Comparison of ENCODE assay signal across 17 mouse cellular contexts in genomic region chr19:9952390-9952789, GRCm38 (mm10). TPM values are rescaled to one million over a fixed set of nuclear protein-coding genes. Genes with fewer than 3 reads are reported as not detected.
DNase-seq lines count a peak whose midpoint lies in the region; ATAC-seq and TF ChIP-seq lines count a peak whose summit lies in the region.
"Had no signal": no experiment of that assay in that cellular context is flagged by ENCODE, and none has a peak within 500 bp of the region (broad histone marks: within the 10 kb centered on the region; RNA-seq: fewer than 3 reads in every experiment).

No protein-coding gene starts in this region.

- H3K4me1 ChIP-seq in forebrain, embryonic 14.5 days (ENCODE audit: control insufficient read depth, insufficient read depth, low read length) = peaks cover 4% of the 10 kb centered on the region; the same call in 1 of the 2 replicates

- H3K4me2 ChIP-seq in forebrain, embryonic 14.5 days (ENCODE audit: low read length) = no peak overlapping the region
- H3K4me2 ChIP-seq: liver, embryonic 15.5 days; neural tube, embryonic 15.5 days had no signal

- H3K27ac ChIP-seq in layer of hippocampus, adult 2 months = peak overlapping the region; percentile 57; the same call in 1 of the 2 replicates
- no peak overlapping the region for H3K27ac ChIP-seq in forebrain, embryonic 14.5 days (ENCODE audit: low read depth, low read length)
- H3K27ac ChIP-seq: liver, embryonic 15.5 days; neural tube, embryonic 15.5 days had no signal

- no peaks in the 10 kb centered on the region for H3K36me3 ChIP-seq in forebrain, embryonic 14.5 days (ENCODE audit: control insufficient read depth, insufficient read depth, low read length)
- H3K36me3 ChIP-seq: liver, embryonic 15.5 days; neural tube, embryonic 15.5 days had no signal

- ATAC-seq in granulocyte monocyte progenitor cell, adult 5-6 weeks (replicated peaks; ENCODE audit: poor library complexity, severe bottlenecking) = peak; percentile 58
- peak; percentile 18; the same call in 1 of the 2 replicates for ATAC-seq in neutrophil, adult 5-6 weeks (ENCODE audit: extremely low read depth, insufficient number of reproducible peaks, low FRiP score, poor library complexity, severe bottlenecking)
- no peak for ATAC-seq in forebrain, embryonic 14.5 days

- no peak overlapping the region for H3K4me3 ChIP-seq in layer of hippocampus, adult 2 months
- no peak overlapping the region for H3K4me3 ChIP-seq in forebrain, embryonic 14.5 days (ENCODE audit: low read depth, low read length)
- H3K4me3 ChIP-seq: liver, embryonic 15.5 days; neural tube, embryonic 15.5 days had no signal

- 76% methylated on average over 3 of the region's 3 CpGs for WGBS in forebrain, embryonic 14.5 days

- H3K9ac ChIP-seq in forebrain, embryonic 14.5 days (ENCODE audit: low read length) = no peak overlapping the region
- H3K9ac ChIP-seq: liver, embryonic 15.5 days; neural tube, embryonic 15.5 days had no signal

- DNase-seq in layer of hippocampus, adult 2 months (ENCODE audit: low spot score in 2 of 2) = no peak
- no peak for DNase-seq in layer of hippocampus, adult 11-12 months (ENCODE audit: low spot score)
- peak; percentile 31 for DNase-seq in lung, postnatal 25 days (ENCODE audit: low spot score)
- no peak for DNase-seq in lung, postnatal 4 days
- no peak for DNase-seq in forebrain, embryonic 14.5 days (ENCODE audit: low spot score)
- no peak for DNase-seq in cerebellum, adult 9-10 months
- DNase-seq: adrenal gland, adult 8-10 months; cerebellum, postnatal 14 days; gastrocnemius, postnatal 14 days; kidney, adult 18-20 months; kidney, postnatal 10 days; midbrain, embryonic 14.5 days; right cerebral cortex, postnatal 25 days had no signal

- TF ChIP-seq CTCF in layer of hippocampus, adult 2 months (conservative IDR thresholded peaks at IDR 0.05) = no peak

- H3K9me3 ChIP-seq in forebrain, embryonic 14.5 days (replicated peaks; ENCODE audit: control insufficient read depth, low read length) = no peaks in the 10 kb centered on the region
- H3K9me3 ChIP-seq: liver, embryonic 15.5 days; neural tube, embryonic 15.5 days had no signal

- H3K27me3 ChIP-seq in forebrain, embryonic 14.5 days (replicated peaks; ENCODE audit: control insufficient read depth, insufficient read depth, low read length) = no peaks in the 10 kb centered on the region
- H3K27me3 ChIP-seq: liver, embryonic 15.5 days; neural tube, embryonic 15.5 days had no signal

RNA-seq across cellular contexts. Expression of gene Fth1, which starts 28.0 kb away (rescaled TPM):
- 1,000 to 10,000 TPM; 3,170 to 3,409 TPM for total RNA-seq in layer of hippocampus, adult 2 months (2021)
- 806 and 810 TPM in 2 replicates for total RNA-seq in granulocyte monocyte progenitor cell, adult 5-6 weeks (2014; fragmentation: Nextera tagmentation)
- total RNA-seq in granulocyte monocyte progenitor cell, adult 5-6 weeks (2017) = 350 and 359 TPM in 2 replicates
- 1,498 and 1,634 TPM in 2 replicates for total RNA-seq in neutrophil, adult 5-6 weeks (2017)
- polyA plus RNA-seq in forebrain, embryonic 14.5 days (2014; fragmentation: Nextera tagmentation; extraction: Ambion mirVana) = 1,442 and 1,550 TPM in 2 replicates

RNA-seq across cellular contexts. Expression of gene Best1, which starts 49.0 kb away (rescaled TPM):
- 1 to 10 TPM; 1.2 to 1.5 TPM for total RNA-seq in layer of hippocampus, adult 2 months (2021)
- total RNA-seq in granulocyte monocyte progenitor cell, adult 5-6 weeks (2014; fragmentation: Nextera tagmentation) = not detected in 2 replicates
- total RNA-seq in granulocyte monocyte progenitor cell, adult 5-6 weeks (2017) = 0.09 TPM in 1 of 2 replicates, not detected in the other
- 0.23 TPM in 1 of 2 replicates, not detected in the other for total RNA-seq in neutrophil, adult 5-6 weeks (2017)
- polyA plus RNA-seq in forebrain, embryonic 14.5 days (2014; fragmentation: Nextera tagmentation; extraction: Ambion mirVana) = 1.1 and 1.4 TPM in 2 replicates

RNA-seq across cellular contexts. Expression of gene Rab3il1, which starts 49.1 kb away (rescaled TPM):
- 10 to 100 TPM in 1 of 2 experiments, 1 to 10 TPM in 1; 9.7 to 10.4 TPM for total RNA-seq in layer of hippocampus, adult 2 months (2021)
- 3.7 and 8.2 TPM in 2 replicates for total RNA-seq in granulocyte monocyte progenitor cell, adult 5-6 weeks (2014; fragmentation: Nextera tagmentation)
- total RNA-seq in granulocyte monocyte progenitor cell, adult 5-6 weeks (2017) = 1.9 and 2.8 TPM in 2 replicates
- not detected in 2 replicates for total RNA-seq in neutrophil, adult 5-6 weeks (2017)
- 20.6 and 21.5 TPM in 2 replicates for polyA plus RNA-seq in forebrain, embryonic 14.5 days (2014; fragmentation: Nextera tagmentation; extraction: Ambion mirVana)

RNA-seq across cellular contexts. Expression of gene Incenp, which starts 53.0 kb away (rescaled TPM):
- total RNA-seq in layer of hippocampus, adult 2 months (2021) = 10 to 100 TPM; 13.9 to 14.0 TPM
- 143 and 171 TPM in 2 replicates for total RNA-seq in granulocyte monocyte progenitor cell, adult 5-6 weeks (2014; fragmentation: Nextera tagmentation)
- 99.8 and 115 TPM in 2 replicates for total RNA-seq in granulocyte monocyte progenitor cell, adult 5-6 weeks (2017)
- 15.4 and 20.4 TPM in 2 replicates for total RNA-seq in neutrophil, adult 5-6 weeks (2017)
- polyA plus RNA-seq in forebrain, embryonic 14.5 days (2014; fragmentation: Nextera tagmentation; extraction: Ambion mirVana) = 39.8 and 41.0 TPM in 2 replicates
